16 mouse cellular contexts compared by ENCODE assay signal in genomic region chr12:83146917-83147316, GRCm38 (mm10).
DNase-seq lines count a peak whose midpoint lies in the region; ATAC-seq and TF ChIP-seq lines count a peak whose summit lies in the region.
"Had no signal": no experiment of that assay in that cellular context is flagged by ENCODE, and none has a peak within 500 bp of the region (broad histone marks: within the 10 kb centered on the region; RNA-seq: fewer than 3 reads in every experiment).

No protein-coding gene starts in this region.

- no peak overlapping the region for H3K4me3 ChIP-seq in heart, embryonic 14.5 days (ENCODE audit: control insufficient read depth in 1 of 2, insufficient read depth in 1 of 2, low read depth in 1 of 2, low read length in 2 of 2)
- no peak overlapping the region for H3K4me3 ChIP-seq in midbrain, postnatal 0 days (ENCODE audit: low read depth, low read length)
- no peak overlapping the region for H3K4me3 ChIP-seq in midbrain, embryonic 15.5 days
- H3K4me3 ChIP-seq: left cerebral cortex, adult 2 months; liver, embryonic 13.5 days; midbrain, embryonic 13.5 days had no signal

- H3K4me1 ChIP-seq in heart, embryonic 14.5 days (ENCODE audit: control insufficient read depth in 2 of 2, insufficient read depth in 2 of 2, low read length in 2 of 2): peaks cover 40 to 54% of the 10 kb centered on the region in 2 experiments
- H3K4me1 ChIP-seq in midbrain, postnatal 0 days (ENCODE audit: insufficient read depth, low read length): no peaks in the 10 kb centered on the region
- 0 out of 2 replicates have a peak, but pooled peaks cover 3% of the 10 kb centered on the region for H3K4me1 ChIP-seq in midbrain, embryonic 15.5 days

- H3K27ac ChIP-seq in heart, embryonic 14.5 days (replicated peaks in 1 of 2; ENCODE audit: control insufficient read depth in 1 of 2, insufficient read depth in 1 of 2, low read depth in 2 of 2, low read length in 2 of 2): peak overlapping the region; percentile 4 to 39; a peak in 2 of 4 replicates
- peak overlapping the region; percentile 38; the same call in 1 of the 2 replicates for H3K27ac ChIP-seq in midbrain, postnatal 0 days (ENCODE audit: low read depth, low read length)
- H3K27ac ChIP-seq in midbrain, embryonic 15.5 days: no peak overlapping the region
- H3K27ac ChIP-seq: left cerebral cortex, adult 2 months; liver, embryonic 13.5 days; midbrain, embryonic 13.5 days had no signal

- no peaks in the 10 kb centered on the region for H3K27me3 ChIP-seq in heart, embryonic 14.5 days (ENCODE audit: control insufficient read depth, insufficient read depth, low read length)
- H3K27me3 ChIP-seq in midbrain, postnatal 0 days (ENCODE audit: insufficient read depth, low read length): no peaks in the 10 kb centered on the region
- H3K27me3 ChIP-seq in midbrain, embryonic 15.5 days (replicated peaks): no peaks in the 10 kb centered on the region
- H3K27me3 ChIP-seq: midbrain, embryonic 13.5 days had no signal

- H3K9ac ChIP-seq in heart, embryonic 14.5 days (ENCODE audit: low read length): 0 out of 2 replicates have a peak overlapping the region, but pooled peaks have one; percentile 2
- H3K9ac ChIP-seq in midbrain, postnatal 0 days (replicated peaks; ENCODE audit: low read length, poor library complexity, severe bottlenecking): no peak overlapping the region
- no peak overlapping the region for H3K9ac ChIP-seq in midbrain, embryonic 15.5 days
- H3K9ac ChIP-seq: liver, embryonic 13.5 days; midbrain, embryonic 13.5 days had no signal

- no peak overlapping the region for H3K4me2 ChIP-seq in heart, embryonic 14.5 days (ENCODE audit: low read length)
- H3K4me2 ChIP-seq in midbrain, postnatal 0 days (ENCODE audit: low read depth, low read length, poor library complexity, severe bottlenecking): no peak overlapping the region
- no peak overlapping the region for H3K4me2 ChIP-seq in midbrain, embryonic 15.5 days
- H3K4me2 ChIP-seq: liver, embryonic 13.5 days; midbrain, embryonic 13.5 days had no signal

- 40% methylated on average over 2 of the region's 2 CpGs for WGBS in heart, embryonic 14.5 days
- 49% methylated on average over 2 of the region's 2 CpGs for WGBS in midbrain, postnatal 0 days
- 59% methylated on average over 2 of the region's 2 CpGs for WGBS in midbrain, embryonic 15.5 days

- no peaks in the 10 kb centered on the region for H3K9me3 ChIP-seq in heart, embryonic 14.5 days (ENCODE audit: control insufficient read depth, low read length)
- H3K9me3 ChIP-seq in midbrain, postnatal 0 days (ENCODE audit: low read length): no peaks in the 10 kb centered on the region
- no peaks in the 10 kb centered on the region for H3K9me3 ChIP-seq in midbrain, embryonic 15.5 days
- H3K9me3 ChIP-seq: liver, embryonic 13.5 days; midbrain, embryonic 13.5 days had no signal

- no peaks in the 10 kb centered on the region for H3K36me3 ChIP-seq in heart, embryonic 14.5 days (ENCODE audit: control insufficient read depth, insufficient read depth, low read length)
- no peaks in the 10 kb centered on the region for H3K36me3 ChIP-seq in midbrain, postnatal 0 days (ENCODE audit: insufficient read depth, low read length)
- H3K36me3 ChIP-seq in midbrain, embryonic 15.5 days (replicated peaks): no peaks in the 10 kb centered on the region
- H3K36me3 ChIP-seq: liver, embryonic 13.5 days; midbrain, embryonic 13.5 days had no signal

- no peak for TF ChIP-seq CTCF in midbrain, postnatal 0 days (IDR thresholded peaks at IDR 0.05)

- ATAC-seq in heart, embryonic 14.5 days (ENCODE audit: insufficient number of reproducible peaks, insufficient read depth, low FRiP score, low read depth): no peak
- ATAC-seq in midbrain, postnatal 0 days (ENCODE audit: low FRiP score): no peak
- no peak for ATAC-seq in midbrain, embryonic 15.5 days (replicated peaks)
- ATAC-seq: midbrain, embryonic 13.5 days had no signal

- DNase-seq in adrenal gland, adult 8-10 months: peak; percentile 44
- no peak for DNase-seq in adrenal gland, adult 18-20 months (ENCODE audit: low spot score in 2 of 2)
- no peak for DNase-seq in heart, adult 18-20 months
- DNase-seq in midbrain, postnatal 0 days (ENCODE audit: low spot score): no peak
- DNase-seq in retina, postnatal 1 day: peak; percentile 78
- DNase-seq: cerebellum, postnatal 25 days; gastrocnemius, postnatal 10 days; kidney, adult 18-20 months; kidney, postnatal 14 days; liver, embryonic 13.5 days; right cerebral cortex, postnatal 25 days; thymus, postnatal 14 days had no signal

Comparison
In these comparisons a context has a peak if more than half of its experiments do, and no peak if none do; other contexts are left out.
1. DNase-seq: peak in adrenal gland, adult 8-10 months (single experiment) and retina, postnatal 1 day (single experiment); none in adrenal gland, adult 18-20 months (0 of 2), heart, adult 18-20 months (0 of 2) and midbrain, postnatal 0 days (single experiment).